Mouse (Mus musculus) hindbrain, embryonic 14.5 days (tissue): Measurements from ENCODE around the gene Bax. TPM values are rescaled to one million over a fixed set of nuclear protein-coding genes. Genes with fewer than 3 reads are reported as not detected.

Experiments used
- ATAC-seq: fragments of 200-750 bp; cut with Nextera tagmentation; 2 replicates; pipeline ENCODE4 v1.8.0; 2017; ENCODE audit warnings: moderate number of reproducible peaks, mild to moderate bottlenecking, moderate TSS enrichment, moderate library complexity; ENCODE audit not compliant: low FRiP score
- DNase-seq: peaks from one replicate; pipeline ENCODE4 v3.0.0-alpha.2; 2015; ENCODE audit warnings: low spot score
- H3K27ac ChIP-seq: fragments of 300-500 bp; sonication (generic); 2 replicates; pipeline ENCODE4 v1.5.1; 2014; ENCODE audit warnings: mild to moderate bottlenecking, moderate library complexity
- H3K27me3 ChIP-seq: fragments of 300-500 bp; sonication (generic); 2 replicates; pipeline ENCODE4 v1.6.1; 2014; ENCODE audit warnings: mild to moderate bottlenecking, low read length, mixed read lengths; ENCODE audit not compliant: control insufficient read depth, insufficient read depth
- H3K36me3 ChIP-seq: fragments of 300-500 bp; sonication (generic); replicated peaks from 2 replicates; pipeline ENCODE4 v1.6.1; 2014; ENCODE audit not compliant: control insufficient read depth, insufficient read depth
- H3K4me1 ChIP-seq: fragments of 300-500 bp; sonication (generic); replicated peaks from 2 replicates; pipeline ENCODE4 v1.6.1; 2014; ENCODE audit warnings: antibody characterized with exemption, low read length, mixed read lengths; ENCODE audit not compliant: control insufficient read depth, insufficient read depth
- H3K4me2 ChIP-seq: fragments of 300-500 bp; sonication (generic); replicated peaks from 2 replicates; pipeline ENCODE4 v1.6.1; 2014; ENCODE audit warnings: mild to moderate bottlenecking, moderate library complexity
- H3K4me3 ChIP-seq: fragments of 300-500 bp; sonication (generic); replicated peaks from 2 replicates; pipeline ENCODE4 v1.5.1; 2014; ENCODE audit warnings: mild to moderate bottlenecking, low read length
- H3K9ac ChIP-seq: fragments of 300-500 bp; sonication (generic); 2 replicates; pipeline ENCODE4 v1.6.1; 2014
- H3K9me3 ChIP-seq: fragments of 300-500 bp; sonication (generic); 2 replicates; pipeline ENCODE4 v1.6.1; 2016; ENCODE audit warnings: low read length; ENCODE audit not compliant: control insufficient read depth
- WGBS: fragments of 180-500 bp; shearing (Covaris S2); extraction: QIAGEN DNeasy Blood & Tissue Kit; methylation state at CpG from one replicate; pipeline ENCODE4 v1.1.7; 2014; 5-methylcytosine and 5-hydroxymethylcytosine counted together
- polyA plus RNA-seq: library from polyadenylated mRNA; unstranded; fragments of >200 nt; fragmentation: Nextera tagmentation; extraction: Ambion mirVana; gene quantifications from 2 replicates; pipeline ENCODE4 v1.2.1, GENCODE M21; 2014

Bax gene
- polyA plus RNA-seq, 1 experiment from 2014 or later: 182 TPM

DNA sequence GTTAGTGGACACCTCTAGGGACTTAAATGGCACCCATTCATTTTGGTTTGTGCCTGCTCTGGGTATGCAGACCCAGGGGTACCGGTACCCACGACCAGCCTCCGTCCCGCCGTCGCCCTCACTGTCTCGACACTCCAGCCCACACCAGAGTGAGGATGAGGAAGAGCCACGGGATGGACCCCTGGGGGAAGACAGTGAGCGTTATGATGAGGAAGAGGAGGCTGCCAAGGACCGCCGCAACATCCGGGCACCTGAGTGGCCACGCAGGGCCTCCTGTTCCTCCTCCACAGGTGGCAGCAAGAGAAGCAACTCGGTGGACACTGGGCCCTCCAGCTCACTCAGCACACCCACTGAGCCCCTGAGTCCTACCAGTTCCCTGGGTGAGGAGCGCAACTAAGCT is 11.7 kb downstream of the Bax start:
- no peak overlapping the region for H3K27ac ChIP-seq
- H3K9ac ChIP-seq: no peak overlapping the region
- H3K4me1 ChIP-seq: peaks cover 20% of the 10 kb centered on the region
- no peak overlapping the region for H3K4me3 ChIP-seq
- H3K9me3 ChIP-seq: no peaks in the 10 kb centered on the region
- 93% methylated on average over 15 of the region's 15 CpGs for WGBS
- H3K4me2 ChIP-seq: no peak overlapping the region
- peaks cover 70% of the 10 kb centered on the region for H3K36me3 ChIP-seq
- no peaks in the 10 kb centered on the region for H3K27me3 ChIP-seq
- no peak for DNase-seq
- ATAC-seq: no peak

DNA sequence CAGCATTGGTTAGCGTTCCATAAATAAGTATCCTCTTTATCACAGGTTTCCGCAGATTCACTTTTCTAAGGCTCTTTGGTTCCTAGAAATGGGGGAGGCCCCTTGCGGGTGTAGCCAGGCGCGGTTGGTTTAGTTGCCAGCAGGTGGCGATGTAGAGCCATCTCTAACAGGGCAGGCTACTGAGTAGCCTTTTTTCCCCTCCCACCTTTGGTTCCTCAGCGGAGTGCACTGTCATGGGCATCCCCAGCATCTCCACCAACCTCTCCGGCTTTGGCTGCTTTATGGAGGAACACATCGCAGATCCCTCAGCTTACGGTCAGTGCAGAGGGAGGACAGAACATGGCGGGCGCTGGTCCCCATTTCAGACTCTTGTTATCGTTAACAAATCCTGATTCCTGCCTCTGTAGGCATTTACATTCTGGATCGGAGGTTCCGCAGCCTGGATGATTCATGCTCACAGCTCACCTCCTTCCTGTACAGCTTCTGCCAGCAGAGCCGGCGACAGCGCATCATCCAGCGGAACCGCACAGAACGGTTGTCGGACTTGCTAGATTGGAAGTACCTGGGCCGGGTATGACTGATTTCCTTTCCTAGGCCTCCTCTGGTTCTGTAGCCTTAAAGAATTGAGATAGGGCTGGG is 15.2 kb downstream of the Bax start:
- Histone ChIP-seq H3K4me2 (no peak overlapping the region), H3K4me3 (no peak overlapping the region), H3K36me3 (peaks cover 70% of the 10 kb centered on the region), H3K9ac (0 out of 2 replicates have a peak overlapping the region, but pooled peaks have one; percentile 0), H3K27ac (no peak overlapping the region), H3K27me3 (no peaks in the 10 kb centered on the region), H3K9me3 (no peaks in the 10 kb centered on the region), H3K4me1 (peaks cover under 1% of the 10 kb centered on the region; the same call in 1 of the 2 replicates)
- ATAC-seq: peak; percentile 69
- 51% methylated on average over 23 of the region's 23 CpGs for WGBS
- DNase-seq: peak; percentile 84

DNA sequence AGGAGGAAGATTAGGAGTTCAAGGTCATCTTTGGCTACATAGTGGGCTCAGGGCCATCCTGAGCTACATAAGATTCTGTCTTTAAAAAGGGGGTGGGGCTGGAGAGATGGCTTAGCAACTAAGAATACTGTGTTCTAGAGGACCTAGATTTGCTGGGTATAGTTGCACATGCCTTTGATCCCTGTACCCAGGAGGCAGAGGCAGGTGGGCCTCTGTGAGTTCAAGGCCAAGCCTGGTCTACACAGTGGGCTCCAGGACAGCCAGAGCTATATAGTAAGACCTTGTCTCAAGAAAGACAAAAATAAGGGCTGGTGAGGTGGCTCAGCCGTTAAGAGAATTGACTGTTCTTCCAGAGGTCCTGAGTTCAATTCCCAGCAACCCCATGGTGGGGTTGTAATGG is 16.7 kb downstream of the Bax start:
- Histone ChIP-seq H3K4me2 (no peak overlapping the region), H3K27ac (no peak overlapping the region), H3K9ac (no peak overlapping the region), H3K4me3 (no peak overlapping the region), H3K9me3 (no peaks in the 10 kb centered on the region), H3K27me3 (no peaks in the 10 kb centered on the region), H3K36me3 (peaks cover 59% of the 10 kb centered on the region), H3K4me1 (no peaks in the 10 kb centered on the region)
- no peak for ATAC-seq
- WGBS: 93% methylated on average over 1 of the region's 1 CpGs
- no peak for DNase-seq

DNA sequence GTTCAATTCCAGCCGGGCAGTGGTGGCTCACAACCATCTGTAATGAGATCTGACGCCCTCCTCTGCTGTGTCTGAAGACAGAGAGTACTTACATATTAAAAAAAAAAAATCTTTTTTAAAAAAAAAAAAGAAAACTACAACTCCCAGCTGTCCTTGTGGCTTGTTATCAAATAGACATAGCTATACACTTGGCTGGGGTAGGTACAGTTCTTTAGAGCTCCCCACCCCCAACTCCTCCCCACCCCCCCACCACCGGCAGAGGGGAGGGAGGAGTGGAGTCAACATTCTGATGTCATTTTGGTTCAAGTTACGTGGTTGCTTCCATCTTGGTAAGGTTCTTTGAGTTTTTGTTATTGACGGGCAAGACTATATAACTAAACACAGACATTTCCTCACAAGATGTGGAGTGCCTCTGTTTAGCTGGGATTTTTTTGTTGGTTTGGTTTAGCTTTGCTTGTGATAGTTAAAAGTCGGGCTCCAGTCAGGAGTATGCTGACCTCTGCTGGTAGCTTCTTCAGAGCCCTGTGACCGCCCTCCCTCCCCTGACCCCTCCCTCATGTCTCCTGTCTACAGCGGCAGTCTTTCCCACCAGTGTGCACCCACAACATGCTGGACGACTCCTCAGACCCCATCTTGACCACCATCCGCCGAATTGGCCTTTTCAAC is 19.2 kb downstream of the Bax start:
- H3K36me3 ChIP-seq: peaks cover 60% of the 10 kb centered on the region
- ATAC-seq (no peak), DNase-seq (no peak)
- 42% methylated on average over 11 of the region's 11 CpGs for WGBS
- no peak overlapping the region for H3K4me2 ChIP-seq
- H3K4me3 ChIP-seq: no peak overlapping the region
- no peaks in the 10 kb centered on the region for H3K4me1 ChIP-seq
- no peak overlapping the region for H3K9ac ChIP-seq
- no peaks in the 10 kb centered on the region for H3K9me3 ChIP-seq
- H3K27me3 ChIP-seq: no peaks in the 10 kb centered on the region
- H3K27ac ChIP-seq: no peak overlapping the region

DNA sequence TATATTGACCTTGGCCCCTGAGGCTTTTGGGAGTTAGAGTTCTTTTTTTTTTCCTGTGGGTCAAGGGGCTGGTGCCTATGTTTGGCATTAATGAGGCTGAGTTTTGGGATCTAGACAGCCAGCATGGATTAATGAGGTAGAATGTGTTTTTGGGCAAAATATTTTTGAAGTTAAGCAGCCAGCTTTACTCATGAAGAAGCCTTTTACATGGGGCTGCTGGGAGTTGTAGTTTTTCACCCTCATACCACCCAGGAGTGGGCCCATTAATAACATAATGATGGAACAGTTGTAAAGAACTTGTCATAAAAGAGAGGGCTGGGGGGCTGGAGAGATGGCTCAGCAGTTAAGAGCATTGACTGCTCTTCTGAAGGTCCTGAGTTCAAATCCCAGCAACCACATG is 20.1 kb downstream of the Bax start:
- H3K27ac ChIP-seq: no peak overlapping the region
- no peak for DNase-seq
- peaks cover 57% of the 10 kb centered on the region for H3K36me3 ChIP-seq
- H3K4me2 ChIP-seq: no peak overlapping the region
- no peaks in the 10 kb centered on the region for H3K9me3 ChIP-seq
- no peak overlapping the region for H3K4me3 ChIP-seq
- no peaks in the 10 kb centered on the region for H3K4me1 ChIP-seq
- no peaks in the 10 kb centered on the region for H3K27me3 ChIP-seq
- ATAC-seq: no peak
- no peak overlapping the region for H3K9ac ChIP-seq

DNA sequence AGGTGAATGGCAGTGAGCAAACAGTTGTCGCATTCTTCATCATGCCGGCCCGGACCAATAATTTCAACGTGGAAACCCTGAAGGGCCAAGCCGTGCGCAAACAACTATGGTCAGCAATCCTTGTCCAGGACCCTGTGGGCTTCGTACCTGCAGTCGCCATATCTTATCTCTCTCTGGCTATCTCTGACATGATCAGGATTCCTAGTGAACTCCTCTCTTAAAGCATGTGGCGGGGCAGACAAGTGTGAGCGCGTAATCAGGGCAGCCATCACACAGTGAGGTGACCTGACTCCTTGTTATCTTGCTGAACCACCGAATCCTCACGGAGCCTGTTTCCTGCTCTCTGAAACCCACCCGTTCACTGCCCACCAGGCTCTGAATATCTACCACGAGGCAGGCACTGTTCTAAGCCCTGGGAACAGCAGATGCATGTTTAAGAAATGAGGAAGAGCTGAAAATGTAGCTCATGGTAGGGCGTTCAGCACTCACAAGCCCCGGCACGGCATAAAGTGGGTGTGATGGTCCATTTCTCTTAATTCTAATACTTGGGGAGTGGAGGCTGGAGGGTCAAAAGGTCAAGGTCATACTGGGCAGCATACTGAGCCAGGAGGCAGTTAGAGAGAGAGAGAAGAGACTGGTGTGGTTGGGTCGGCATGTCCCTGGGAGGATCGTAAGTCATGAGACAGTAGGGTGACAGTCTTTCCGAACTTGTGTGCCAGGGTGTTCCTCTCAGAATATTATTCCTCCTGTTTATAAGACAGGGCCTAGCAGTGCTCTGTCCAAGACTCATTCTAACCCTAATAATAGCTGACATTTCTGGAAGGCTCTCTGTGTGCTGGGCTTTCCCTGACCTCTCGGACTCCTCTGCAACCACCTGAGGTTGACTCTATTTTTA is 22.9 kb downstream of the Bax start:
- Histone ChIP-seq H3K4me1 (no peaks in the 10 kb centered on the region), H3K4me3 (no peak overlapping the region), H3K27ac (no peak overlapping the region), H3K27me3 (no peaks in the 10 kb centered on the region), H3K9me3 (no peaks in the 10 kb centered on the region), H3K36me3 (peaks cover 59% of the 10 kb centered on the region), H3K4me2 (no peak overlapping the region), H3K9ac (no peak overlapping the region)
- no peak for ATAC-seq
- 90% methylated on average over 22 of the region's 22 CpGs for WGBS
- DNase-seq: no peak

DNA sequence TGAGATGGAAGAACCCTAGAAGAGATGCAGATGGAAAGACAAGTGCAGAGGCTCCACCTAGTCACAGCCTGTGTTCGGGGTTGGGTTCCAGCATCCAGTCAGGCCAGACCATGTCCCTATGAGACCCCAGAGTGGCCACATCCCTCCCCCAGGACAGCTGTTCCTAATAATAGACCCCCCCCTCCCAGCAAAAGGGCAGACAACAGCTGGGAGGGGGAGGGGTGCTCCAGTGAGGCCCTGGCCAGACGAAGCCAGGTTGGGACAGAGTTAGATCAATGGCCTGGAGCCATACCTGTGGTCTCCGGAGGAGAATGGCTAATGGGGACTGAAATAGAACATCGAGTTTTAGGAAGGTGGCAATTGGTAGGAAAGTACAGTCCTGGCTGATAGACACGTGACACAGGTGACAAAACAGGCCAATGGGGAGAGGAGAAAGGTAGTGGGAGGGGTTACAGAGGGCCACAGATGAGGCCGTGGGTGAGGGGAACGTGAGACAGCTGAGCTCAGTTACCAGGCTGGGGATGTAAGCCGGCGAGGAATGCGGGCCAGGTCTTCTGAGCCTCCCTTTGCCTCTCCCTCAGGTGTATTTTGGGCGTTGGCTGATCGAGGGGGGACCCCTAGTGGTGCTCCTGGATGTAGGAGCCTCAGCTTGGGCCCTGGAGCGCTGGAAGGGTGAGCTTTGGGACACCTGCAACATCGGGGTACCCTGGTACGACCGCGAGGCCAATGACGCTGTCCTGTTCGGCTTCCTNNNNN is 29.0 kb downstream of the Bax start, which contains the start of gene Ruvbl2:
Ruvbl2 (minus strand) TSS at position 576 of the 756 bp plus-strand sequence.
- H3K27ac ChIP-seq: no peak within 1 kb of the TSS
- ATAC-seq: no peak
- peaks cover 32% of the 10 kb centered on the region for H3K4me1 ChIP-seq
- H3K9ac ChIP-seq: no peak within 1 kb of the TSS
- H3K9me3 ChIP-seq: no peaks in the 10 kb centered on the region
- DNase-seq: no peak
- no peak within 1 kb of the TSS for H3K4me3 ChIP-seq
- peaks cover 24% of the 10 kb centered on the region for H3K36me3 ChIP-seq
- peak within 1 kb of the TSS; percentile 10; the same call in 1 of the 2 replicates for H3K4me2 ChIP-seq
- 28% methylated on average over 19 of the region's 19 CpGs for WGBS
- H3K27me3 ChIP-seq: no peaks in the 10 kb centered on the region

DNA sequence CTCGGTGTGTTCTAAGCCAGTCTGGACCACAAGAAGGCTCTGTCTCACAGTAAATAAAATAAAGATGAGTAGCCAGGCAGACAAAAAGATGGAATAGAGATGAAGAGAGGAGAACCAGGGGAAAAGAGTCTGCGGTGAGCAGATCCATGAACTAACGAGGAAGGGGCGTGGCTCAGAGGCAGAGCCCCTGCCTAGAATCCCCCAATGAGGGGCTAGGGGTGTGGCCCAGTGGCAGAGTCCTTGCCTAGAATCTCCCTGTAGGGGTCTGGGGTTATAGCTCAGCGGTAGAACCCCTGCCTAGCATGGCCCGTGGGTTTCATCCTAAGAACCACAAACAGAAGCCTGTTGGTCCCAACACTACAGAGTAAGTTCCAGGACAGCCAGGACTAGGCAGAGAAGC is 29.7 kb downstream of the Bax start:
- Histone ChIP-seq H3K9me3 (no peaks in the 10 kb centered on the region), H3K4me3 (no peak overlapping the region), H3K27me3 (no peaks in the 10 kb centered on the region), H3K27ac (no peak overlapping the region), H3K4me1 (peaks cover 33% of the 10 kb centered on the region), H3K36me3 (peaks cover 22% of the 10 kb centered on the region), H3K9ac (no peak overlapping the region), H3K4me2 (0 out of 2 replicates have a peak overlapping the region, but pooled peaks have one; percentile 10)
- DNase-seq (no peak), ATAC-seq (no peak)
- 38% methylated on average over 6 of the region's 6 CpGs for WGBS
